Mouse (Mus musculus) forebrain, embryonic 10.5 days (tissue): ENCODE measurements around the gene Tgm5. TPM values are rescaled to one million over a fixed set of nuclear protein-coding genes. Genes with fewer than 3 reads are reported as not detected.
"Not testable (repeated sequence)": the region's sequence is repeated elsewhere in the genome, so short reads cannot be mapped to it uniquely, and the experiment has no call there.

Experiments used
- DNase-seq: peaks from one replicate; pipeline ENCODE4 v3.0.0-alpha.2; 2017; ENCODE audit warnings: low spot score; ENCODE audit errors: extremely low spot score
- H3K27ac ChIP-seq: fragments of 300-500 bp; sonication (generic); 2 replicates; pipeline ENCODE4 v1.5.1; 2016; ENCODE audit warnings: mild to moderate bottlenecking
- H3K27me3 ChIP-seq: fragments of 300-500 bp; sonication (generic); 2 replicates; pipeline ENCODE4 v1.6.1; 2016; ENCODE audit warnings: mild to moderate bottlenecking; ENCODE audit not compliant: poor library complexity, severe bottlenecking
- H3K36me3 ChIP-seq: fragments of 300-500 bp; sonication (generic); replicated peaks from 2 replicates; pipeline ENCODE4 v1.6.1; 2016; ENCODE audit warnings: mild to moderate bottlenecking, moderate library complexity
- H3K4me1 ChIP-seq: fragments of 300-500 bp; sonication (generic); 2 replicates; pipeline ENCODE4 v1.6.1; 2016
- H3K4me3 ChIP-seq: fragments of 300-500 bp; sonication (generic); 2 replicates; pipeline ENCODE4 v1.5.1; 2016; ENCODE audit warnings: mild to moderate bottlenecking, moderate library complexity
- H3K9me3 ChIP-seq: fragments of 300-500 bp; sonication (generic); 2 replicates; pipeline ENCODE4 v1.6.1; 2016; ENCODE audit warnings: mild to moderate bottlenecking, moderate library complexity
- WGBS: fragments of 180-500 bp; shearing (Covaris S2); methylation state at CpG from one replicate; pipeline ENCODE4 v1.1.7; 2016; 5-methylcytosine and 5-hydroxymethylcytosine counted together
- polyA plus RNA-seq: library from polyadenylated mRNA; unstranded; fragments of >200 nt; fragmentation: Nextera tagmentation; extraction: Ambion mirVana; gene quantifications from 2 replicates; pipeline ENCODE4 v1.2.1, GENCODE M21; 2016

The Tgm5 gene
- polyA plus RNA-seq, 1 experiment from 2014 or later: not detected

DNA sequence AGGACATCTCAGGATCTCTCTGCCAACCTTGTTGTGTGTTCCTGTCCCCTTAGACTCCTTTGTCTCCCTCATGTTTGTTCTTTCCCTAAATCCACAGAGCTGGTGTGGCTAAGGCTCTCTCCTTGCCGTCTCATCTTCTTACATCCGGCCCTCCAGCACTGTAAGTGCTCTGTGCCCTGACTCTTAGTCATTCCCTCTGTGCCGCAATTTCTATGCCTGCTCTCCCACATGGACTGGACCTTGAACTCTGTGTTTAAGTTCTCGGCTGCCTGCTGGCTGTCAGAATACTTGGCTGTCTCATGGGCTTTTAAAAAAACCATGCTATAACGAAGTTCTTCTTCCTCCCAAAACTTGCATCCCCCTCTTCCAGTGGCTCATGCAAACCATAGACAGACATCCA, 62.7 kb downstream of the Tgm5 start:
- DNase-seq: no peak
- Histone ChIP-seq H3K9me3 (no peaks in the 10 kb centered on the region), H3K4me1 (no peaks in the 10 kb centered on the region), H3K4me3 (no peak overlapping the region), H3K36me3 (peaks cover 2% of the 10 kb centered on the region), H3K27ac (no peak overlapping the region), H3K27me3 (no peaks in the 10 kb centered on the region)
- 83% methylated on average over 5 of the region's 5 CpGs for WGBS

DNA sequence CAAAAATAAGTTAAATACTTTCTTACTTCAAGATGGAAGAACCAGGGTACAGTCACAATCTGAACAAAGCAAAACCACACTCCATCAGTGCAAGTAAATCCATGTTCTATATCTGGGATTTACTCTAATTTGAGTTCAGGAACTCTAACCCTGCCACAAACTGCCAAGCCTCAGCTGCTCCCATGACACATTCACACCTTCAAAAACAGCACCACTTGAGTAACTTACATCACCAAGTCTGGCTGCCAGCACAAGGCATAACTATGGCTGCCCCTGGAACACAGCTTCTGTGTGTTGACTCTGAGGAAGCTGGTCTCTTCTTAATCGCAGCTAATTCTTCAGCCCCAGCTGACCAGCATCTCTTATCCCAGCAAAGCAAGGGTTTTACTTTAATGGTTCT, 68.5 kb downstream of the Tgm5 start:
- no peak overlapping the region for H3K27ac ChIP-seq
- WGBS: 95% methylated on average over 1 of the region's 1 CpGs
- no peaks in the 10 kb centered on the region for H3K9me3 ChIP-seq
- H3K27me3 ChIP-seq: no peaks in the 10 kb centered on the region
- no peak overlapping the region for H3K4me3 ChIP-seq
- H3K4me1 ChIP-seq: no peaks in the 10 kb centered on the region
- no peak for DNase-seq
- H3K36me3 ChIP-seq: peaks cover 28% of the 10 kb centered on the region

DNA sequence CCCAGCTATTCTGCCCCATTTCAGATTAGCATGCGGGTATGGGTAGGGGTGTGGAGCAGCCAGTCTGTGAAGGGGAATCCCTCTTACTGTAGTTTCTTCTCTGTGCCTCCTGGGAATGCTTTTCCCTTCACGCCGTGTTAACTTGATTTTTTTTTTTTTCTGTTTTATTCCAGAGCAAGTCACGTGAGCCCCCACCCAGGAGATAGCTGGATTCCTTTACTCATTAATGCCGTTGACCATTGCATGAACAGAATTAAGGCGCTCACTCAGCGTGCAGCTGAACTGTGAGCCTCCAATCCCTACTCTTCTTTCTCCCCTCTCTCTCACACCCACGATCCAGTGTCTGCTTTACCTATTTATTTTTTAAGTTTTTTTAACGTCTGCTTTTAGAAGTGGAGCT, 69.4 kb downstream of the Tgm5 start:
- no peak for DNase-seq
- H3K4me3 ChIP-seq: no peak overlapping the region
- no peaks in the 10 kb centered on the region for H3K9me3 ChIP-seq
- peaks cover 31% of the 10 kb centered on the region for H3K36me3 ChIP-seq
- H3K27me3 ChIP-seq: no peaks in the 10 kb centered on the region
- H3K27ac ChIP-seq: no peak overlapping the region
- no peaks in the 10 kb centered on the region for H3K4me1 ChIP-seq
- 90% methylated on average over 9 of the region's 9 CpGs for WGBS

DNA sequence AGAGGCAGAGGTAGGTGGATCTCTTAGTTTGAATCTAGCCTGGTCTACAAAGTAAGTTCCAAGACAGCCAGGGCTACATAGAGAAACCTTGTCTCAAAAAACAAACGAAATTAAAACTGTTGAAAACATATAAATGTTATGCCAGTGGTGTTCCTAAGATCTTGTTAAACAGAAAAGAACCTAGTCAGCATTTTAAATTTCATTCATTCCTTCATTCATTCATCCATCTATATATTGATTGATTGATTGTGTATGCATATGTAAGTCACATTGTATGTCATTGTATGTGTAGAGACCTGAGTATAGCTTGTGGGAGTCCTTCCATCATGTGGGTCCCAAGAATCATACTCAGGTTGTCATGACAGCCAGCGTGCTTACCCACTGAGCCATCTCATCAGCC, 70.1 kb downstream of the Tgm5 start:
- Histone ChIP-seq H3K36me3 (peaks cover 31% of the 10 kb centered on the region), H3K27me3 (no peaks in the 10 kb centered on the region), H3K4me1 (no peaks in the 10 kb centered on the region), H3K9me3 (no peaks in the 10 kb centered on the region), H3K27ac (no peak overlapping the region), H3K4me3 (no peak overlapping the region)
- 82% methylated on average over 2 of the region's 2 CpGs for WGBS
- no peak for DNase-seq

DNA sequence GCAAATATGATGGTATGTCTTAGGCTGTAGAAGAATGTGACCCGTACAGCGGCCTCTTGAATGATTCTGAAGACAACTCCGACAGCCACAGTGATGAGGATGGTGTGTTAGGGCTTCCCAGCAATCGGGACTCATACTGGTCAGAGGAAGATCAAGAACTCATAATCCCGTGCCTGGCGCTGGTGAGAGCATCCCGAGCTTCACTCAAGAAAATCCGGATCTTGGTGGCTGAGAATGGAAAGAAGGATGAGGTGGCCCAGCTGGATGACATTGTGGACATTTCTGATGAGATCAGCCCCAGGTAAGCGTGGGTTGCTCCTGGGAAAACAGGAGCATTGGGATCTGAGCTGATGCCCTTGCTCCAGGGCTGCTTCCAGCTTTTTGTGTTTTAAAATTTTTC, 73.0 kb downstream of the Tgm5 start:
- Histone ChIP-seq H3K4me1 (peaks cover 16% of the 10 kb centered on the region), H3K4me3 (no peak overlapping the region), H3K36me3 (peaks cover 26% of the 10 kb centered on the region), H3K27me3 (no peaks in the 10 kb centered on the region), H3K9me3 (no peaks in the 10 kb centered on the region), H3K27ac (no peak overlapping the region)
- no peak for DNase-seq
- WGBS: 93% methylated on average over 9 of the region's 9 CpGs

DNA sequence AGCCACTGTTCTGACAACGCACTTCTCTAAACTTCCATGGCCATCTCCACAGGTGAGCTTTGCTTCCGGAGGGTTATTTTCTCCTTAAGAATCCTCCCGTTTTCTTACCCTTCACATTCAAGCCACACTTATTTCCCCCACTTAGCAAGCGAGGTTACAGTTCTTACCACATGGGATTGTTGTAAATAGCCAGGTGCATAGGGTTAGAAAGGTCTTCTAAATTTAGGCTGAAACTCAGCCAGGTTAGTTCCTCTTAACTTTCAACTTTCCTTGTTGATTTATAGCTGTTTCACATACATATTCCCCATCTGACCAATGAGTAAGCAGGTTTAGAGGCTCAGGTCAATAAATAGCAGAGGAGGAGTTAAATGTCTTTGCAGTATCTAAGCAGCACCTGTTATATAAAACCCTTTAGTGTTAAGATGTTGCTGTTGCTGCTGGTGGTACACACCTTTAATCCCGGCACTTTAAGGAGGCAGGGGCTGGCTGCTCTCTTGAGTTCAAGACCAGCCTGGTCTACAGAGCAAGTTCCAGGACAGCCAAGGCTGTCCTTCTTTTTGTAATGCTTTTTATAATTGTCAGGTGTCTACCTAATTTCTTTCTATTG, 76.5 kb downstream of the Tgm5 start:
- no peak overlapping the region for H3K27ac ChIP-seq
- H3K9me3 ChIP-seq: no peaks in the 10 kb centered on the region
- 28% methylated on average over 5 of the region's 5 CpGs for WGBS
- H3K36me3 ChIP-seq: peaks cover 12% of the 10 kb centered on the region
- peaks cover 17% of the 10 kb centered on the region for H3K4me1 ChIP-seq
- H3K27me3 ChIP-seq: no peaks in the 10 kb centered on the region
- peak overlapping the region; percentile 66 for H3K4me3 ChIP-seq
- DNase-seq: no peak

DNA sequence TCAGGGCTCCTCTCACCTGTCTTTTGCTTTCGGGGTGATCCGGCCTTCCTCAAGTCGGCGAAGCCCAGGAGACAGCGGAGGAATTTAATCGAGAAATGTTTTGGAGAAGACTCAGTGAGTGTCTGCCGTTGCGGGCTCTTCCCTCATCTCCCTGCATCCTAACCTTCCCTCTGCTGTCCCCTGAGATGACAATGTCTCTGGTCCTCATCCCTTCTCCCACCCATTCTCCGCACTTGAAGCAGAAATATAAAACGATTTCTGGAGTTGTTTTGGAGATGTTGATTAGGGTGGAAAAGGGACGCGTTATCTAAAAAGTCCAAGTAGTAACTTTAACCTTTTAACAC, 77.0 kb downstream of the Tgm5 start:
- WGBS: 1% methylated on average over 12 of the region's 12 CpGs
- H3K9me3 ChIP-seq: no peaks in the 10 kb centered on the region
- peak overlapping the region; percentile 79 for H3K27ac ChIP-seq
- DNase-seq: no peak
- H3K27me3 ChIP-seq: no peaks in the 10 kb centered on the region
- peaks cover 11% of the 10 kb centered on the region for H3K36me3 ChIP-seq
- peak overlapping the region; percentile 66 for H3K4me3 ChIP-seq
- H3K4me1 ChIP-seq: peaks cover 17% of the 10 kb centered on the region

DNA sequence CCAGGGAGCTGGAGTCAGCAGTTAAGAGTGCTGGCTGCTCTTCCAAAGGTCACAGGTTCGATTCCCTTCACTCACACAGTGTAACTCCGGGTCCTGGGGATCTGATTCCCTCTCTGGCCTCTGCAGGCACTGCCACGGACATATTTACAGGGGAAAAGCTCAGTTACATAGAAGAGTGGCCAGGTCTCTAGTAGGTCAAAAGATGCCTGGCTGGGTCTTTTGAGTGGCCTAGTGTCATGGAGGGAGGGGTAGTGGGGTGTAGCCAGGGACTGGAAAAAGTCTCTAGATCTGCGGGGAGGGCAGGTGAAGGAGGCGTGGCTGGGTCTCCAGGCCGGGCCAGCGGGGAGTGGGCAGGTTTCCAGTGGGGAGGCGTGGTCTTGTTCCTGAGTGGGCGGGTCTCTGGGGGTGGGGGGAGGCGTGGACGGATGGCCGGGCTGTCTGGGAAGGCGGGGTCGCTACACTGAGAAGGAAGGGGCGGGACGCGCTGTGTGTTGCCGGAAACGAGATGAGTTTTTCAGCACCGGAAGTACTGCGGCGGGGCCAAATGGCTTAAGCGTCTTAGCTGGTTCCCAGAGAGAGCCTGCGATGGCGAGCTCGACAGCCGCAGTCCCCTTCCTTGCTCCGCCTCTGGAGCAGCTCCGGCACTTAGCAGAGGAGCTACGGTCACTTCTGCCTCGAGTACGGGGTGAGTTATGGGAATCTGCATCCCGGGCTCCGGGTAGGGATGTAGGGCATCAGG, 77.5 kb downstream of the Tgm5 start, which contains the start of gene Ccndbp1:
Ccndbp1 (plus strand) TSS at position 479 of the 739 bp plus-strand sequence.
- Histone ChIP-seq H3K9me3 (no peaks in the 10 kb centered on the region), H3K4me1 (peaks cover 17% of the 10 kb centered on the region), H3K4me3 (peak within 1 kb of the TSS; percentile 66), H3K36me3 (peaks cover 9% of the 10 kb centered on the region), H3K27ac (peak within 1 kb of the TSS; percentile 79), H3K27me3 (no peaks in the 10 kb centered on the region)
- DNase-seq: peak; percentile 92
- 2% methylated on average over 34 of the region's 34 CpGs for WGBS

DNA sequence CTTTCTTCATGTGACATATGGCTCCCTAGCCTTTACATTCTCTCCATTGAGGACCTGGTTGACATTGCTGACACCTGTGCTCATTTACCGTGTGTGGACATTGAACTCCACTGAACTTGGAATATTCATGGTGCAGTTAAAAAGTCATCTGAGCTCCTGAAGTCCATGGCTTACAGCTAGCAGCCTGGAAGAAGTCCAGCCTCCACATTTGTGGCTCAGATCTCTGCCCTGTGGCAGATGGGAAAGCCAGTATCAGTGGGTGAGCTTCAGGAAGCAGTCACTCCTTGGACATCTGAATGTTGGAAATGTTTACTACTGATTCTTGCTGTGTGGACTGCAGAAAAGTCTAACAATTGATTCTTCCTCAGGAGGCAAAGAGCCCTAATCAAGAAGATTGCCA, 78.7 kb downstream of the Tgm5 start:
- peaks cover 3% of the 10 kb centered on the region; the same call in 1 of the 2 replicates for H3K36me3 ChIP-seq
- peaks cover 17% of the 10 kb centered on the region for H3K4me1 ChIP-seq
- WGBS: 89% methylated on average over 1 of the region's 1 CpGs
- H3K27ac ChIP-seq: no peak overlapping the region
- no peaks in the 10 kb centered on the region for H3K27me3 ChIP-seq
- no peak for DNase-seq
- H3K9me3 ChIP-seq: no peaks in the 10 kb centered on the region
- H3K4me3 ChIP-seq: no peak overlapping the region

DNA sequence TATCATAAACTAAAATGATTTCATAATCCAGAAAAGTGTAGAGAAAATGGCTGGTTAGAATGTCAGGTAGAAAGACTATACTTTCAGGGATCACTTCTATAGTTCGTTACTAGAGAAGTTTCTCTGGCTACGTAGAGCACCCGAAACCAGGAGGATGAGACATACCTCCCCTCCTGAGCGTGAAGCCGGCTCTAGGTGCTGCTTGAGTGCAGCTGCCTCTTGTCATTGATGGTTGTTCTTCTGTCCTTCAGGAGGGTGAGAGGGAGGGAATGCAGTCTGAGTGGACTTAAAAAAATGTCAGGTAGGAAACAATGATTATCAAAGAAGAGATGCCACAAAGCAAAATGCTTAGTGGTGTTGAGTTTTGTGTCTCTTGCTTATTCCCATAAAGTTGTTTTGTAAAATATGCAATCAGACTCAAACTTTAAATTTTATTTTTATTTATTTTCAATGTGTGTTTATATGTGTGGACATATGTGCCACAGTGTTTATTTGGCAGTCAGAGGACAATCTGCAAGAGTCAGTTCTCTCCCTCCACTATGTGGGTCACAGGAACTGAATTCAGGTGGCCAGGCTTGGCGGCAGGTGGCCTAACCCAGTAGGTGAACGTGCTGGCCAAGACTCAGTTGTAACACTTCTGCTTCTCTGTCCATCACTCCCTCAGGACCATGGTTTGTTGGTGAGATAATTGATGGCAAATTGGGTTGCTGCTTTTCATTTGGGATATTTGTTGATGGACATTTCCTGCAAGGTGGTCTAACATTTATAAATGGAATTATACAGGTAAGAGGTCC, 81.4 kb downstream of the Tgm5 start:
- WGBS: 88% methylated on average over 7 of the region's 7 CpGs
- no peak for DNase-seq
- Histone ChIP-seq H3K4me3 (no peak overlapping the region), H3K9me3 (no peaks in the 10 kb centered on the region), H3K4me1 (peaks cover 12% of the 10 kb centered on the region), H3K27ac (no peak overlapping the region), H3K36me3 (no peaks in the 10 kb centered on the region), H3K27me3 (no peaks in the 10 kb centered on the region)

DNA sequence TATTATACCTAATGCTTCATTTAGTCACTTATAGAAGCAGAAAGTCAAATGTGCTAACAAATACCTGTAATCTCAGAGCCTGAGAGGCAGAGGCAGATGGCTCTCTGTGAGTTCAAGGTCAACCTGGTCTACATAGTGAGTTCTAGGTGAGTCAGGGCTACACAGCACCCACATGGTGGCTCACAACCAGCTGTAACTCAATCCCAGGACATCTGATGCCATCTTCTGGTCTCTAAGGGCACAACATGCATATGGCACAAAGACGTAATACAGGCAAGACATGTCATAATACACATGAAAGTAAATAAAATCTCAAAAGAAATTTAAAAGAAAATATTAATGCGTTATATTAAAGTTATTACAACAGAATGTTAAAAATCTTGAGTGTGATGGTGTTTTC, 82.1 kb downstream of the Tgm5 start:
- Histone ChIP-seq H3K4me1 (peaks cover 6% of the 10 kb centered on the region), H3K9me3 (no peaks in the 10 kb centered on the region), H3K36me3 (no peaks in the 10 kb centered on the region), H3K4me3 (no peak overlapping the region), H3K27ac (no peak overlapping the region), H3K27me3 (no peaks in the 10 kb centered on the region)
- no peak for DNase-seq
- 70% methylated on average over 2 of the region's 2 CpGs for WGBS

DNA sequence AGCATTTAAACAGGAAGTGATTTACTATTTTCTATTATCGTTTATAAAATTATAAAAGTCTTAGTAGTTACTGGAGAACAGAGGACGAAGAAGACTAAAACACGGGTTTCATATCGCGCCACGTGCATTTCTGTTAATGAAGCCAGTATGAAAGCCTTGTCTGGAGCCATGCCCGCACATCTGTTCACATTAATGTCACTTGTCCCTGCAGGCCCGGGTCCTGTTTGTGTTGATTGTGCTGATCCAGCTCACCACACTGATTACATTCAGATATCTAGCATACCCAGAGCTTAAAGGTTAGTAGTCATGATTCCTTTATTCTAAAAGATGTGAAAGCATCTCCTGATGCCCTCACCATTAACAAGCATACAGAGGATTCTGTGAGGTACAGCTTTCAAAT, 86.8 kb downstream of the Tgm5 start:
- Histone ChIP-seq H3K27ac (no peak overlapping the region), H3K9me3 (no peaks in the 10 kb centered on the region), H3K36me3 (no peaks in the 10 kb centered on the region), H3K27me3 (no peaks in the 10 kb centered on the region), H3K4me1 (no peaks in the 10 kb centered on the region), H3K4me3 (no peak overlapping the region)
- WGBS: 91% methylated on average over 8 of the region's 8 CpGs
- no peak for DNase-seq

DNA sequence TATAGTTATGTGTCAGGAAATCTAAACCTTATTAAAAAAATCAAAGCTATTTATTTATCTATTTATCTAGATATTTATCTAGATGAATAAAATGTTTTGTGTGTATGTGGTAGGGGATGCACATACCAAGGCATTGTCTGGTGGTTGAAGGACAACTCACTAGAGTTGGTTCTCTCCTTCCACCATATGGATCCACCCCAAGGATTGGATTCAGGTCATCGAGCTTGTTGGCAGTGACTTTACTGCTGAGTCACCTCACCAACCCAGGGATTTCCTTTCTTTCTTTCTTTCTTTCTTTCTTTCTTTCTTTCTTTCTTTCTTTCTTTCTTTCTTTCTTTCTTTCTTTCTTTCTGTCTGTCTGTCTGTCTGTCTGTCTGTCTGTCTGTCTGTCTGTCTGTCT, 89.0 kb downstream of the Tgm5 start:
- 76% methylated on average over 1 of the region's 1 CpGs for WGBS
- not testable (repeated sequence) for H3K27ac ChIP-seq, H3K4me3 ChIP-seq, H3K9me3 ChIP-seq, H3K4me1 ChIP-seq, H3K36me3 ChIP-seq, DNase-seq, H3K27me3 ChIP-seq
